ENCODE assay signal across 27 mouse cellular contexts in genomic region chr17:88847255-88847654, GRCm38 (mm10). TPM values are rescaled to one million over a fixed set of nuclear protein-coding genes. Genes with fewer than 3 reads are reported as not detected.
A peak's percentile ranks its signal among the peaks of the same experiment; 100 is the strongest.
DNase-seq lines count a peak whose midpoint lies in the region; ATAC-seq lines count a peak whose summit lies in the region.
"Had no signal": no experiment of that assay in that cellular context is flagged by ENCODE, and none has a peak within 500 bp of the region (broad histone marks: within the 10 kb centered on the region; RNA-seq: fewer than 3 reads in every experiment).

No protein-coding gene starts in this region.

- DNase-seq in frontal cortex, postnatal 36 days (ENCODE audit: low spot score in 2 of 2) = peak; percentile 5 to 13
- DNase-seq in frontal cortex, postnatal 10 days (ENCODE audit: low spot score in 2 of 2) = no peak
- peak; percentile 4 to 5 for DNase-seq in layer of hippocampus, postnatal 36 days
- DNase-seq in layer of hippocampus, postnatal 25 days (ENCODE audit: extremely low spot score in 1 of 2, low spot score in 1 of 2) = no peak
- peak; percentile 30 to 57 for DNase-seq in right cerebral cortex, postnatal 10 days (ENCODE audit: low spot score in 2 of 2)
- no peak for DNase-seq in right cerebral cortex, postnatal 4 days
- DNase-seq: adrenal gland, postnatal 25 days; cerebellum, adult 8-10 months; cerebellum, postnatal 36 days; gastrocnemius, postnatal 14 days; heart, postnatal 14 days; kidney, adult 8-10 months; kidney, postnatal 4 days; lung, adult 2 months; lung, postnatal 10 days; midbrain, embryonic 14.5 days; retina, postnatal 1 day had no signal

- ATAC-seq in inflammation-experienced regulatory T-cells, adult 6 months = no peak
- ATAC-seq: forebrain, embryonic 16.5 days; hindbrain, embryonic 16.5 days; intestine, embryonic 16.5 days had no signal

RNA-seq across cellular contexts. Expression of gene Lhcgr, which starts 55.5 kb away (rescaled TPM):
- total RNA-seq in layer of hippocampus, postnatal 36 days (2021) = under 1 TPM; 0.22 to 0.33 TPM
- under 1 TPM; 0.23 to 0.27 TPM for total RNA-seq in layer of hippocampus, postnatal 25 days (2021)
- not detected for polyA plus RNA-seq in inflammation-experienced regulatory T-cells, adult 6 months (2017; shearing (Covaris generic))
- total RNA-seq: adrenal gland, postnatal 25 days; gastrocnemius, postnatal 14 days; granulocyte monocyte progenitor cell, adult 5-6 weeks; megakaryocyte-erythroid progenitor cell, adult 5-6 weeks had no signal
- polyA plus RNA-seq: heart, embryonic 14.5 days; liver, embryonic 14.5 days; macrophage; stomach, embryonic 15.5 days had no signal

Comparison
In these comparisons a context has a peak if more than half of its experiments do, and no peak if none do; other contexts are left out.
1. DNase-seq: peak in frontal cortex, postnatal 36 days (2 of 2), layer of hippocampus, postnatal 36 days (2 of 2) and right cerebral cortex, postnatal 10 days (2 of 2); none in frontal cortex, postnatal 10 days (0 of 2), layer of hippocampus, postnatal 25 days (0 of 2) and right cerebral cortex, postnatal 4 days (single experiment).